Mouse (Mus musculus): ENCODE data around the gene Tmem59. TPM values are rescaled to one million over a fixed set of nuclear protein-coding genes. Genes with fewer than 3 reads are reported as not detected.

Tmem59 gene
- polyA plus RNA-seq, 1 experiment from 2014 or later, result 560 TPM

GRCm38 (mm10) chr4:107138948-107139835 is 39.0 kb upstream of the Tmem59 start:
- Histone ChIP-seq H3K9me3 (ENCODE audit: control insufficient read depth) (no peaks in the 10 kb centered on the region), H3K27me3 (replicated peaks; ENCODE audit: control insufficient read depth, insufficient read depth, low read length) (no peaks in the 10 kb centered on the region), H3K9ac (ENCODE audit: low read depth, low read length) (no peak overlapping the region), H3K4me2 (replicated peaks; ENCODE audit: low read depth) (no peak overlapping the region), H3K36me3 (ENCODE audit: control insufficient read depth, insufficient read depth) (peaks cover 30% of the 10 kb centered on the region; the same call in 1 of the 2 replicates), H3K4me1 (replicated peaks; ENCODE audit: control insufficient read depth, insufficient read depth, low read length) (no peaks in the 10 kb centered on the region), H3K27ac (ENCODE audit: low read depth, low read length) (no peak overlapping the region), H3K4me3 (ENCODE audit: low read depth, low read length) (no peak overlapping the region)
- ATAC-seq, result no peak
- 70% methylated on average over 37 of the region's 37 CpGs for WGBS
- no peak for TF ChIP-seq CTCF (IDR thresholded peaks at IDR 0.05; ENCODE audit: low read depth)

- no peaks in the 10 kb centered on the region for H3K27me3 ChIP-seq (replicated peaks; ENCODE audit: control insufficient read depth, insufficient read depth, low read length)
- H3K4me3 ChIP-seq (ENCODE audit: low read depth, low read length), result no peak overlapping the region
- H3K4me2 ChIP-seq (replicated peaks; ENCODE audit: low read depth), result no peak overlapping the region
- H3K9ac ChIP-seq (ENCODE audit: low read depth, low read length), result no peak overlapping the region
- no peak overlapping the region for H3K27ac ChIP-seq (ENCODE audit: low read depth, low read length)
- no peak; the same call in 1 of the 2 replicates for ATAC-seq
- H3K4me1 ChIP-seq (replicated peaks; ENCODE audit: control insufficient read depth, insufficient read depth, low read length), result no peaks in the 10 kb centered on the region
- no peak for TF ChIP-seq CTCF (IDR thresholded peaks at IDR 0.05; ENCODE audit: low read depth)
- 39% methylated on average over 13 of the region's 13 CpGs for WGBS
- H3K36me3 ChIP-seq (ENCODE audit: control insufficient read depth, insufficient read depth), result peaks cover 31% of the 10 kb centered on the region; the same call in 1 of the 2 replicates
- H3K9me3 ChIP-seq (ENCODE audit: control insufficient read depth), result no peaks in the 10 kb centered on the region
These were observed 38.2 kb upstream of the Tmem59 start for GRCm38 (mm10) chr4:107139836-107140631.

- TF ChIP-seq CTCF (IDR thresholded peaks at IDR 0.05; ENCODE audit: low read depth), result no peak
- Histone ChIP-seq H3K27ac (ENCODE audit: low read depth, low read length) (no peak overlapping the region), H3K9ac (ENCODE audit: low read depth, low read length) (no peak overlapping the region), H3K4me1 (replicated peaks; ENCODE audit: control insufficient read depth, insufficient read depth, low read length) (no peaks in the 10 kb centered on the region), H3K36me3 (ENCODE audit: control insufficient read depth, insufficient read depth) (peaks cover 50% of the 10 kb centered on the region), H3K4me3 (ENCODE audit: low read depth, low read length) (no peak overlapping the region), H3K4me2 (replicated peaks; ENCODE audit: low read depth) (no peak overlapping the region), H3K9me3 (ENCODE audit: control insufficient read depth) (no peaks in the 10 kb centered on the region), H3K27me3 (replicated peaks; ENCODE audit: control insufficient read depth, insufficient read depth, low read length) (no peaks in the 10 kb centered on the region)
- 90% methylated on average over 8 of the region's 8 CpGs for WGBS
- no peak for ATAC-seq
These were observed 34.7 kb upstream of the Tmem59 start for GRCm38 (mm10) chr4:107143511-107143910.

GRCm38 (mm10) chr4:107150991-107151390 is 27.2 kb upstream of the Tmem59 start:
- H3K9me3 ChIP-seq (ENCODE audit: control insufficient read depth), result no peaks in the 10 kb centered on the region
- no peaks in the 10 kb centered on the region for H3K27me3 ChIP-seq (replicated peaks; ENCODE audit: control insufficient read depth, insufficient read depth, low read length)
- H3K9ac ChIP-seq (ENCODE audit: low read depth, low read length), result no peak overlapping the region
- TF ChIP-seq CTCF (IDR thresholded peaks at IDR 0.05; ENCODE audit: low read depth), result no peak
- H3K36me3 ChIP-seq (ENCODE audit: control insufficient read depth, insufficient read depth), result peaks cover 27% of the 10 kb centered on the region
- no peaks in the 10 kb centered on the region for H3K4me1 ChIP-seq (replicated peaks; ENCODE audit: control insufficient read depth, insufficient read depth, low read length)
- no peak overlapping the region for H3K27ac ChIP-seq (ENCODE audit: low read depth, low read length)
- no peak for ATAC-seq
- H3K4me2 ChIP-seq (replicated peaks; ENCODE audit: low read depth), result no peak overlapping the region
- WGBS, result 89% methylated on average over 6 of the region's 6 CpGs
- no peak overlapping the region for H3K4me3 ChIP-seq (ENCODE audit: low read depth, low read length)

GRCm38 (mm10) chr4:107152571-107152970 is 25.6 kb upstream of the Tmem59 start:
- no peak for ATAC-seq
- no peak for TF ChIP-seq CTCF (IDR thresholded peaks at IDR 0.05; ENCODE audit: low read depth)
- Histone ChIP-seq H3K27ac (ENCODE audit: low read depth, low read length) (no peak overlapping the region), H3K9ac (ENCODE audit: low read depth, low read length) (no peak overlapping the region), H3K9me3 (ENCODE audit: control insufficient read depth) (no peaks in the 10 kb centered on the region), H3K27me3 (replicated peaks; ENCODE audit: control insufficient read depth, insufficient read depth, low read length) (no peaks in the 10 kb centered on the region), H3K4me1 (replicated peaks; ENCODE audit: control insufficient read depth, insufficient read depth, low read length) (no peaks in the 10 kb centered on the region), H3K4me3 (ENCODE audit: low read depth, low read length) (no peak overlapping the region), H3K36me3 (ENCODE audit: control insufficient read depth, insufficient read depth) (peaks cover 18% of the 10 kb centered on the region), H3K4me2 (replicated peaks; ENCODE audit: low read depth) (no peak overlapping the region)
- 64% methylated on average over 8 of the region's 8 CpGs for WGBS

GRCm38 (mm10) chr4:107156983-107157401 is 21.2 kb upstream of the Tmem59 start:
- Histone ChIP-seq H3K36me3 (ENCODE audit: control insufficient read depth, insufficient read depth) (peaks cover 32% of the 10 kb centered on the region), H3K9ac (ENCODE audit: low read depth, low read length) (no peak overlapping the region), H3K4me1 (replicated peaks; ENCODE audit: control insufficient read depth, insufficient read depth, low read length) (no peaks in the 10 kb centered on the region), H3K4me3 (ENCODE audit: low read depth, low read length) (no peak overlapping the region), H3K9me3 (ENCODE audit: control insufficient read depth) (no peaks in the 10 kb centered on the region), H3K27ac (ENCODE audit: low read depth, low read length) (no peak overlapping the region), H3K4me2 (replicated peaks; ENCODE audit: low read depth) (no peak overlapping the region), H3K27me3 (replicated peaks; ENCODE audit: control insufficient read depth, insufficient read depth, low read length) (no peaks in the 10 kb centered on the region)
- ATAC-seq, result no peak
- 65% methylated on average over 4 of the region's 4 CpGs for WGBS
- no peak for TF ChIP-seq CTCF (IDR thresholded peaks at IDR 0.05; ENCODE audit: low read depth)
